Mouse (Mus musculus) liver, postnatal 0 days (tissue): Measurements from ENCODE around the gene Mgat5. TPM values are rescaled to one million over a fixed set of nuclear protein-coding genes. Genes with fewer than 3 reads are reported as not detected.

Source experiments
- ATAC-seq: fragments of 200-750 bp; cut with Nextera tagmentation; 2 replicates; pipeline ENCODE4 v1.8.0; 2017; ENCODE audit warnings: mild to moderate bottlenecking, moderate library complexity
- DNase-seq: peaks from one replicate; pipeline ENCODE4 v3.0.0-alpha.2; 2016
- H3K27ac ChIP-seq: fragments of 300-500 bp; sonication (generic); 2 replicates; pipeline ENCODE4 v1.5.1; 2014; ENCODE audit warnings: antibody characterized with exemption, moderate library complexity, mild to moderate bottlenecking, low read depth
- H3K27me3 ChIP-seq: fragments of 300-500 bp; sonication (generic); 2 replicates; pipeline ENCODE4 v1.6.1; 2014; ENCODE audit warnings: low read length, control low read depth, mixed read lengths; ENCODE audit not compliant: insufficient read depth
- H3K36me3 ChIP-seq: fragments of 300-500 bp; sonication (generic); replicated peaks from 2 replicates; pipeline ENCODE4 v1.6.1; 2014; ENCODE audit warnings: mild to moderate bottlenecking, control low read depth, low read length, moderate library complexity, mixed read lengths; ENCODE audit not compliant: insufficient read depth
- H3K4me1 ChIP-seq: fragments of 300-500 bp; sonication (generic); 2 replicates; pipeline ENCODE4 v1.6.1; 2014; ENCODE audit warnings: antibody characterized with exemption, mild to moderate bottlenecking, control low read depth; ENCODE audit not compliant: insufficient read depth
- H3K4me2 ChIP-seq: fragments of 300-500 bp; sonication (generic); 2 replicates; pipeline ENCODE4 v1.6.1; 2014; ENCODE audit warnings: low read depth, mild to moderate bottlenecking, low read length, moderate library complexity, mixed read lengths
- H3K4me3 ChIP-seq: fragments of 300-500 bp; sonication (generic); 2 replicates; pipeline ENCODE4 v1.5.1; 2014; ENCODE audit warnings: low read depth, low read length
- H3K9ac ChIP-seq: fragments of 300-500 bp; sonication (generic); replicated peaks from 2 replicates; pipeline ENCODE4 v1.6.1; 2014; ENCODE audit warnings: mild to moderate bottlenecking, moderate library complexity
- H3K9me3 ChIP-seq: fragments of 300-500 bp; sonication (generic); 2 replicates; pipeline ENCODE4 v1.6.1; 2016; ENCODE audit warnings: mild to moderate bottlenecking, control low read depth, low read length, mixed read lengths
- CTCF ChIP-seq: sonication (generic); IDR thresholded peaks from 2 replicates; pipeline ENCODE4 v1.5.1; 2016; ENCODE audit warnings: antibody characterized with exemption, low read depth
- EP300 ChIP-seq: IDR thresholded peaks from 2 replicates; pipeline ENCODE4 v1.6.1; 2016; ENCODE audit warnings: antibody characterized with exemption, low read depth, mild to moderate bottlenecking
- WGBS: fragments of 180-500 bp; shearing (Covaris S2); extraction: QIAGEN DNeasy Blood & Tissue Kit; methylation state at CpG from one replicate; pipeline ENCODE4 v1.1.7; 2014; ENCODE audit not compliant: insufficient replicate concordance; 5-methylcytosine and 5-hydroxymethylcytosine counted together
- polyA plus RNA-seq: library from polyadenylated mRNA; unstranded; fragments of >200 nt; fragmentation: Nextera tagmentation; extraction: Ambion mirVana; gene quantifications from 2 replicates; pipeline ENCODE4 v1.2.1, GENCODE M21; 2015

The Mgat5 gene
- polyA plus RNA-seq, 1 experiment from 2014 or later: 0.86 TPM

DNA sequence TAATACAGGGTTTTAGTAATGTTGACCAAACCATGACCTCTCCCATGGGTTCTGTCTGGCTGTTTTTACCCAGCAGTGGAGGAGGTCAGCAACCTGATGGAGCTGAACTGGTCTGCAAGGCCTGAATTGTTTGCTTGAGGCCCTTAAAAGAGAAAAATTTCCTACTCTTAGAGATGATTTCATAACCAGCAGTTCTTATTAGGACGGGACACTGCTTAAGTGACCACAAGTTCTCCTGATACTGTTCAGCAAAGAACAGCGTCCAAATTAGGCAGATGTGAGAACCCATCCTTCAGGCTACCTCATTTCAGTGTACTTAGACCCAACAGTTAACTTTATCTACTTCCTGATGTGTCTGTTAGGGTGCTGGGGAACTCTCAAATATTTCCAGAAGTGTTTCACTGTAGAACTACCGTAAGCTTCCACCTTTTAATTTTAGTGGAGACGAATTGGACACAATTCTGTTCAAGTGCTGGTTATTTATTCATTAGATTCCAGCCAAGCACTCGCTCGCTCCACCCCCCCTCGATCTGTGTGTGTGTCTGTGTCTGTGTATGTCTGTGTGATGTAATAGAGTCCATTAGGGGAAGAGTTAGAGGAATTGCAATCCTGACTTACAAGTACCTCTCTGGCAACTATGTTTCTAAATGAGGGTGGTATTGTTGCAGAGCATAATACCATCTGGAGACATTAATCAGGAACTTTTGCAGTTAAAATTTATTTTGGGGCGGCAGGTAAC lies 17.4 kb downstream of the Mgat5 start:
- ATAC-seq (no peak), DNase-seq (no peak)
- no peaks in the 10 kb centered on the region for H3K36me3 ChIP-seq
- WGBS: 58% methylated on average over 8 of the region's 8 CpGs
- no peak overlapping the region for H3K9ac ChIP-seq
- no peaks in the 10 kb centered on the region for H3K9me3 ChIP-seq
- no peak overlapping the region for H3K4me2 ChIP-seq
- no peak for TF ChIP-seq CTCF
- TF ChIP-seq EP300: no peak
- H3K4me1 ChIP-seq: peaks cover 3% of the 10 kb centered on the region; the same call in 1 of the 2 replicates
- H3K27ac ChIP-seq: no peak overlapping the region
- no peaks in the 10 kb centered on the region for H3K27me3 ChIP-seq
- no peak overlapping the region for H3K4me3 ChIP-seq

DNA sequence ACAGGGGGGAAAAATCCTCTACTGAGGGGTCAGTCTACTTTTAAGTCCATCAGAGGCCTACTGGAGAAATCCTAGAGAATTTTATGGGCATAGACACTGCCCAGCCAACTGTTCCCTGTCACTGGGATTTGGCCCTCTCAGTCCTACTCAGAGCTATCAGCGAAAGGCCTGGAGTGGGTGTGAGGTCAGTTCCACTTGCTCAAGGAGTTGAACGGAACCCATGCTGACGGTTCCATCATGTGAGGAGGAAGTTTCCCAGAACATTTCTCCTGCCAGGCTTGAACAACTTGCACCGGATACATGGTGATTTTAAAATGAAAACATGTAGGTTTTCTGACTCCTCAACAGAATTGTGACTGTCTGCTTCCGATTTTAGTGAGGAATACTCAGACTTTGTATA lies 20.2 kb downstream of the Mgat5 start:
- H3K4me2 ChIP-seq: no peak overlapping the region
- no peak overlapping the region for H3K9ac ChIP-seq
- H3K4me3 ChIP-seq: no peak overlapping the region
- H3K36me3 ChIP-seq: no peaks in the 10 kb centered on the region
- H3K4me1 ChIP-seq: 0 out of 2 replicates have a peak, but pooled peaks cover 3% of the 10 kb centered on the region
- DNase-seq (no peak), ATAC-seq (no peak)
- WGBS: 63% methylated on average over 5 of the region's 5 CpGs
- no peaks in the 10 kb centered on the region for H3K27me3 ChIP-seq
- TF ChIP-seq EP300 (no peak), CTCF (no peak)
- H3K27ac ChIP-seq: 0 out of 2 replicates have a peak overlapping the region, but pooled peaks have one; percentile 14
- H3K9me3 ChIP-seq: no peaks in the 10 kb centered on the region

DNA sequence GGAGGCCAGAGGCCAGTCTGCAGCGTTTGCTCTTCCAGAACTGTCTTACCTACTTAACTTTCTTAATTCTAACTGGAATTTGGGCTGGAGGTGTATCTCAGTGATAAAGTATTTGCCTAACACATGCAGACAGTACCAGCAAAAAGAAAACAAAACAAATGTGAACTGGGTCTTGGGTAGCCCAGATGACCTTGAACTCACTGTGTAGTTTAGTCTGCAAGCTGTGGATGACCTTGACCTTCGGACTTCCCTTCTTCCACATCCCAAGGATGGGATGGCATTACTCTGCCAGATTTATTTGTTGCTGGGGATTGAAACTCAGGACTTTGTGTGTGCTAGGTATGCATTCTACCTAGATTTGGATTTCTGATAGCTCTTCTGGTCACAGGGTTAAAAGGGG lies 24.2 kb downstream of the Mgat5 start:
- ATAC-seq (no peak), DNase-seq (no peak)
- Histone ChIP-seq H3K9ac (no peak overlapping the region), H3K36me3 (no peaks in the 10 kb centered on the region), H3K4me2 (no peak overlapping the region), H3K4me3 (no peak overlapping the region), H3K4me1 (peaks cover 8% of the 10 kb centered on the region), H3K27ac (no peak overlapping the region), H3K27me3 (no peaks in the 10 kb centered on the region), H3K9me3 (no peaks in the 10 kb centered on the region)
- TF ChIP-seq EP300 (no peak), CTCF (no peak)
- WGBS: 84% methylated on average over 2 of the region's 2 CpGs

DNA sequence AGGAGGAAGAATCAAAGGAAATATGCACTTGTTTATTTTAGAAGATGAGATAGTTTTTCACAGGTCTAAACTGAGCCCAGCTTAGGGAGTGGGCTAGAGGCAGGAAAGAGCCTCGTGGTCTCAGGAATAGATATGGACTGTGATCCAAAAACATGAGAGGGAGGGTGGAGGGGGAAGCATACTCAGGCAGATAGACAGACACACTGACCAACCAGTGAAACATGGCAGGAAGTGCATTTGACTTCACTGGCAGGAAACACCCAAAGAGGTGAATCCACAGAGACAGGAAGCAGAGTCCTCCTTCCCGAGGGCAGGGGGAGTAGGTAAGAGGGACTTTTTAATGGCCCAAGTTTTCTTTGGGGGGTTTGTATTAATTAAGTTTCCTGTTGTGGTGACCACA lies 25.7 kb downstream of the Mgat5 start:
- DNase-seq (no peak), ATAC-seq (no peak)
- Histone ChIP-seq H3K36me3 (no peaks in the 10 kb centered on the region), H3K9me3 (no peaks in the 10 kb centered on the region), H3K4me1 (peaks cover 8% of the 10 kb centered on the region), H3K9ac (no peak overlapping the region), H3K27me3 (no peaks in the 10 kb centered on the region), H3K27ac (no peak overlapping the region), H3K4me3 (no peak overlapping the region), H3K4me2 (no peak overlapping the region)
- WGBS: 16% methylated on average over 2 of the region's 2 CpGs
- TF ChIP-seq EP300 (no peak), CTCF (no peak)

DNA sequence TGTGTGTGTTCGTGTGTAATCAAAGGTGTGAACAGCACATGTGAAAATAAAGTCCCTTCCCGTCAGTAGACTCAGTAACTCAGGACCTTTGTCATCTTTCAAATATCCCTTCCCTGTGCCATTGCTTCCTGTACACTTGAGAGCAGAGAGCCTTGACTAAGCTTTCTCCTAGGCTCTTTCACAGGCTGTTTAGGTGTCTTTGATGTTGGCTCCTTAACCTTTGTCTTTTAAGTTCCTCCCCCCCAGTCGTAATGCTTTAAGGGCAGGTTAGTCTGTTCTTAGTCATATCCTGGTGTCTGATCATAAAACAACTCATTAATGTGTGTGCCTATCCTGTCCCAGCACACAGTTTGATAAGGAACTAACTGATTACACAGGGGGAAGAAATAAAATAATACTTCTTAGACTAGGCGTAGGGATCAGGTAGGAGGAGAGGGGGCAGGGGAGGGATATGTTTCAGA lies 28.4 kb downstream of the Mgat5 start:
- 62% methylated on average over 4 of the region's 4 CpGs for WGBS
- Histone ChIP-seq H3K36me3 (no peaks in the 10 kb centered on the region), H3K4me3 (no peak overlapping the region), H3K27me3 (no peaks in the 10 kb centered on the region), H3K9me3 (no peaks in the 10 kb centered on the region), H3K4me2 (no peak overlapping the region), H3K27ac (no peak overlapping the region), H3K9ac (no peak overlapping the region), H3K4me1 (peaks cover 4% of the 10 kb centered on the region)
- no peak for TF ChIP-seq CTCF
- TF ChIP-seq EP300: no peak
- no peak for DNase-seq
- ATAC-seq: no peak

DNA sequence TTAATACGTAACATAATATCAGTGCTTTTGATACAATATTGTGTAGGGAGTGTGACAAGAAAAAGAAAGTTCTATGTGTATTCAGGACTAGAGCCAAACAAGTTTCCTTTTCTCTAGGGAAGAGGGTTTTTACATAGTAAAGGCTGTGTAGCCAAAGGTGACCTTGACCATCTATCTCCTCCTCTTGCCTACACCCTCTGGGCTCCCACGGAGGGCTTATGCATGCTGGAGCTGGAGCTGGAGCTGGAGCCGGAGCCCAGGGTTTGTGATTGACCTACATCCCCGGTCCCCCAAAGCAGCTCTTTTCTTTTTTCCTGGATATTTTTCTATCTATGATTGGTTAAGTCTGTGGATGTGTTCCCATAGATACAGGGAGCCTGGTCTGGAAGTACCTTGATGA lies 30.3 kb downstream of the Mgat5 start:
- no peak for TF ChIP-seq EP300
- no peak overlapping the region for H3K9ac ChIP-seq
- WGBS: 79% methylated on average over 4 of the region's 4 CpGs
- peaks cover 10% of the 10 kb centered on the region for H3K4me1 ChIP-seq
- no peak overlapping the region for H3K4me3 ChIP-seq
- H3K36me3 ChIP-seq: no peaks in the 10 kb centered on the region
- H3K9me3 ChIP-seq: no peaks in the 10 kb centered on the region
- no peak overlapping the region for H3K27ac ChIP-seq
- ATAC-seq: no peak
- no peaks in the 10 kb centered on the region for H3K27me3 ChIP-seq
- no peak overlapping the region for H3K4me2 ChIP-seq
- DNase-seq: no peak

DNA sequence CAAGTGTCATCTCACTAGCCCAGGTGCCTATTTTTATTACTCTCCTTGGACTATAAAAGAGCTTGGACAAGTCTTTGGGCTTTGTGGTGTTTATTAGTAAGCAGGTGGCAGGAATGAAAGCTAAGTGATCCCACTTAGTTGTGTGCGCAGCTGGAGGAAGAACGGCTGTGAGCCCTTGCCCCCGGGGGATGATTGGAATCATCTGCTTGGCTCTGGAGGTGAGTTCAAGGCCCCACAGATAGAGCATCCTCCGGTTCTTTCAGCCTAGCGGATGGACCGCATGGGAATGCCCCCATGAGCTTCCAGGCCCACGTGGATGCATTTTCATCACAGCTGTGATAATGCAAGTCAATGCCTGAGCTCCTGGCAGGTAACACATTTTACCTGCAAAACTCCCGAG lies 31.6 kb downstream of the Mgat5 start:
- Histone ChIP-seq H3K36me3 (no peaks in the 10 kb centered on the region), H3K27ac (no peak overlapping the region), H3K4me3 (no peak overlapping the region), H3K4me2 (no peak overlapping the region), H3K27me3 (no peaks in the 10 kb centered on the region), H3K9ac (no peak overlapping the region), H3K4me1 (peaks cover 7% of the 10 kb centered on the region), H3K9me3 (no peaks in the 10 kb centered on the region)
- WGBS: 82% methylated on average over 8 of the region's 8 CpGs
- ATAC-seq: no peak
- TF ChIP-seq EP300 (no peak), CTCF (no peak)
- no peak for DNase-seq
